Mouse (Mus musculus) midbrain, embryonic 16.5 days (tissue): ENCODE data around the gene Nkapl. TPM values are rescaled to one million over a fixed set of nuclear protein-coding genes. Genes with fewer than 3 reads are reported as not detected.
A peak's percentile ranks its signal among the peaks of the same experiment; 100 is the strongest.

ENCODE experiments used
- microRNA counts: library from miRNA; unstranded; fragments of <30 nt; microRNA quantifications from one replicate; lab custom pipeline; 2016
- microRNA-seq: library from miRNA; unstranded; fragments of <30 nt; microRNA quantifications from one replicate; pipeline ENCODE4, GENCODE M21; 2017
- polyA plus RNA-seq: library from polyadenylated mRNA; unstranded; fragments of >200 nt; fragmentation: Nextera tagmentation; extraction: Ambion mirVana; gene quantifications from 2 replicates; pipeline ENCODE4 v1.2.1, GENCODE M21; 2015

The Nkapl gene
- polyA plus RNA-seq, 1 experiment from 2014 or later: 4.5 TPM

MicroRNAs within 50 kb of the gene (microRNA counts, 519-probe panel; counts per million panel counts)
- 2,683 counts per million, percentile 80 among the panel's probes with 10 or more counts for microRNA mmu-miR-1896 (lab: Ali Mortazavi, UCI)

Small RNA genes lying within 50 kb of the gene (microRNA-seq; reads per million reads assigned to microRNA genes)
- gene Mir1896: not detected

Other genes starting within 250 kb of the Nkapl start
- not detected in 2 replicates for gene Gpx5, start 175.8 kb downstream of the Nkapl start, polyA plus RNA-seq
- 0.54 TPM in 1 of 2 replicates, not detected in the other for gene Gpx6, start 156.4 kb downstream of the Nkapl start, polyA plus RNA-seq
- gene Olfr1367, start 121.6 kb downstream of the Nkapl start, polyA plus RNA-seq: not detected in 2 replicates
- gene Zscan12, start 105.7 kb downstream of the Nkapl start, polyA plus RNA-seq: 11.5 and 13.5 TPM in 2 replicates
- 64.5 and 73.5 TPM in 2 replicates for gene Zkscan3, start 65.8 kb downstream of the Nkapl start, polyA plus RNA-seq
- 4.6 and 4.8 TPM in 2 replicates for gene Pgbd1, start 27.5 kb downstream of the Nkapl start, polyA plus RNA-seq
- 21.5 and 23.4 TPM in 2 replicates for gene Zscan26, start 14.8 kb downstream of the Nkapl start, polyA plus RNA-seq
- gene Zkscan4, start 10.4 kb upstream of the Nkapl start, polyA plus RNA-seq: 12.0 and 13.2 TPM in 2 replicates
- gene Gm10065, start 10.9 kb upstream of the Nkapl start, polyA plus RNA-seq: not detected in 2 replicates
- gene AK157302, start 26.7 kb upstream of the Nkapl start, polyA plus RNA-seq: 0.43 and 0.56 TPM in 2 replicates
- 4.3 and 7.3 TPM in 2 replicates for gene Gm11273, start 32.9 kb upstream of the Nkapl start, polyA plus RNA-seq
- 4.1 and 4.3 TPM in 2 replicates for gene Zkscan8, start 62.6 kb upstream of the Nkapl start, polyA plus RNA-seq
- 0.09 and 0.15 TPM in 2 replicates for gene Olfr1366, start 74.3 kb upstream of the Nkapl start, polyA plus RNA-seq
- gene Olfr1535, start 91.4 kb upstream of the Nkapl start, polyA plus RNA-seq: not detected in 2 replicates
- gene Olfr1364, start 113.2 kb upstream of the Nkapl start, polyA plus RNA-seq: not detected in 2 replicates
- not detected in 2 replicates for gene Olfr1362, start 145.5 kb upstream of the Nkapl start, polyA plus RNA-seq
- gene Olfr11, start 174.0 kb upstream of the Nkapl start, polyA plus RNA-seq: 0.07 TPM in 1 of 2 replicates, not detected in the other
- not detected in 2 replicates for gene Olfr1361, start 194.9 kb upstream of the Nkapl start, polyA plus RNA-seq
- gene Olfr1360, start 208.9 kb upstream of the Nkapl start, polyA plus RNA-seq: not detected in 2 replicates
- gene Olfr1359, start 229.6 kb upstream of the Nkapl start, polyA plus RNA-seq: not detected in 2 replicates
- not detected in 2 replicates for gene Hist1h2bl, start 247.6 kb upstream of the Nkapl start, polyA plus RNA-seq
- 3.5 and 9.7 TPM in 2 replicates for gene Hist1h2ai, start 247.9 kb upstream of the Nkapl start, polyA plus RNA-seq
- 3.4 TPM in 1 of 2 replicates, not detected in the other for gene Hist1h3h, start 249.2 kb upstream of the Nkapl start, polyA plus RNA-seq